Mouse (Mus musculus) layer of hippocampus, postnatal 25 days (tissue): ENCODE data around the gene Rps6kb1. TPM values are rescaled to one million over a fixed set of nuclear protein-coding genes. Genes with fewer than 3 reads are reported as not detected.
"Not testable (repeated sequence)": the region's sequence is repeated elsewhere in the genome, so short reads cannot be mapped to it uniquely, and the experiment has no call there.

ENCODE experiments used
- DNase-seq, 2 experiments: peaks; one replicate each; pipeline ENCODE4 v3.0.0; 2022; ENCODE audit warnings: mixed read lengths in 2 of 2, low spot score in 1 of 2; ENCODE audit errors: extremely low spot score in 1 of 2
- total RNA-seq, 2 experiments: library from RNA; stranded (reverse); gene quantifications; 2 replicates each; pipeline ENCODE4 v1.2.3; 2021

Gene Rps6kb1
- total RNA-seq, 2 experiments from 2014 or later, result 34.5 to 41.6 TPM

DNA sequence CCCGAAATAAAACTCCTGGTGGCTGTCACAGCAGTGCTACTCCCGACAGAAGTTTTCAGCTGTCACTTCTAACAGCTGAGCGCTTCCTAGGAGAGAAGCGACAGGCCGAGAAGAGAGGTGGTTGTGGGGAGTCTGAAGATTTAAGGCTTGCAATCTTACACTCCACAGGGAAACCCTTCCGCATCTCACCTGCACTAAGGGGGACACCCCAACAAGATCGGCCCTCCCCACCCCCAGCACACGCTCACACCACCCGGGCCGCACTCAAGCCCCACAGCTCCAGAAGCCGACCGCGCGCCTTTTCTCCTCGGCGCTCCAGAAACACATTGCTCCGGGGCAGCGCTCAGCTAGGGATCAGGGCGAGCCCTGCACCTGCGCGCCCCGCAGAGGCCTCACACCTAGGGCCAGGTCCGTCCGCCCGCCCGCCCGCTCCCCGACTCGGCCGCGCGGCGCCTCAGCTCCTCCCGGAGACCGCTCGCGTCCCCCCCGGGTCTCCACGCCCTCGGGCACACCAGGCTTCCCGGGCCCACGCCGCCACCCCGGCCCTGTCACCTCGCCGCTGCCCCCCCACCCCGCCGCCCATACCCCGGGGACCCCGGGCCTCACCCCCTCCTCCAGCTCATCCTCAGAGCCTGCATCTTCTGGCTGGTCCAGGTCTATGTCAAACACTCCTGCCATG is 506 bp downstream of the Rps6kb1 start:
- DNase-seq, result peak in 1 of 2 experiments; percentile 11

DNA sequence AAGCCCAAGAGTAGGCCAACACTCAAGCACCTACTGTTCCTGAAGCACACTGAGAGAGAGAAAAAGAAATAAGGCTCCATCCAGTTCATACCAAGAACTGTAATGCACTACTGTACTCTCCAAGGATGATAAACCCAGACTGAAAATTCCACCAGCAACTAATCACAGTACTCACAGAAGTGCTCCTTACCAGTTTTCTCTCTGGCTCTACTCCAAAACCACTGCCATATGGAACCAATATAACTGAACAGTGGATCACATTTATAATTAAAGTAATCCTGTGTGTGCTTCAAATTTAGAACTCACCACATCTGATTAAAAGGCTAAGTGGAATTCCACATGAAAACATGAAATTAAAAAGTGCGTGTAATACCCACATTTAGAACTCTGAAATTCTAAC is 1.8 kb downstream of the Rps6kb1 start:
- no peak for DNase-seq

DNA sequence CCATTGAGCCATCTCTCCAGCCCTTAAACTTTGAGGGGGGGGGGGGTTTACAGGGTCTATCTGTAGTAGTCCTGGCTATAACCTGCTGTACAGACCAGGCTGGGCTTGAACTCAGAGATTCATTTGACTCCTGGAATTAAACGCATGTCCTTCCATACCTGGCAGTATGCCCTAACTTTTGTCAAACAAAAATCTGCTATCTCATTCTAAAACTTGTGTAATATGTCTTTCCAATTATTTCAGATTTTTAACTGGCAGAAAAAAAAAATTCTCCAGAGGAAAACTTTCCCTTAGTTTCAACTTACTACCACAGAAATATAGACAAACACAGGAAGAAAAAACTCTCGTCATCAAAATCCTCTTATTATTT is 4.1 kb downstream of the Rps6kb1 start:
- DNase-seq, result no peak

DNA sequence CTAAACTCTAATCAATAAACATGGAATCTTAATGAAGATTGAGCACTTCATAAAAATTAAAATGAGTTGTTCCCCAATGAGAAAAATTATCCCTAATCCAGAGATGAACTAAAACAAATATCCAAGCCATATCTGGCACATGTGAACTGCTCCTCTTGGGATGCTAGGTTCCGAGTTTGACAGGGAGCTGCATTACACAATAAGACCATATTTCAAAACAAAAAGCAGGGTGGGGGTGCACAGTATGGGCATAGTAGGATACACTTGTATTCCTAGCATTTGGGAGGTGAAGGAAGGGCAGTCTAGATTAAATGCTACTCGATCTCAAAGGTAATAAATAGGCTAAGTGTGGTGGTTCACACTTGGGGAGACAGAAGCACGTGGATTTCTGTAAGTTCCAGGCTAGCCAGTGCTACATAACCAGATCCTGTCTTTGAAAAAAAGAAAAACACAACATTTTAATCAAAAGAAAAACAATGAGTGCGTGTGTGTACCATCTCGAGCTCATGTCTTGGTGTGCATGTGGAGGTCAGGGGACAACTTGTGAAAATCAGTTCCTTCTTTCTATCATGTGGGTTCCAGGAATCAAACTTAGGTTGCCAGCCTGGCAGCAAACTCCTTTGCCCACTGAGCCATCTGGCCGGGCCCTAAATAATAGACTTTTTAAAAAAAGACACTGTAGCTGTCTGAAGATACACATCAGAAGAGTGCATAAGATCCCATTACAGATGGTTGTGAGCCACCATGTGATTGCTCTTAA is 4.7 kb downstream of the Rps6kb1 start:
- no peak for DNase-seq

DNA sequence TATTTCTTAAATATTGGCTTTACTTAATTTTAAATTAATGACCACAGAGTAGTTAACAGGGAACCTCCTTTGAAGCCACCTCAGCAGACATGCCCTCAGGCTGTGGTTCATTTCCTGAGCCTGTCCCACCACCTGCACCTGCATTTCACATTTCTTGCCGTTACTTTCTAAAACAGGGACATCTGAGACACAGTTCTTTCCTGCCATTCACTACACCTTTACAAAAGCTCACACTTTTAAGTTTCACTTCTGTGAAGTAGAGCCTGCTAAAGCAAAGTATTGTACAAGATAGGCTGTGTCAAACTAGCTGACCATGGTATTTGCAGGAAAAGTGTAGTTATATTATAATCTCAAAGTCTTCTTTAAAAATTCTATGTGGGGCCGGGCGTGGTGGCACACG is 5.8 kb downstream of the Rps6kb1 start:
- no peak for DNase-seq

DNA sequence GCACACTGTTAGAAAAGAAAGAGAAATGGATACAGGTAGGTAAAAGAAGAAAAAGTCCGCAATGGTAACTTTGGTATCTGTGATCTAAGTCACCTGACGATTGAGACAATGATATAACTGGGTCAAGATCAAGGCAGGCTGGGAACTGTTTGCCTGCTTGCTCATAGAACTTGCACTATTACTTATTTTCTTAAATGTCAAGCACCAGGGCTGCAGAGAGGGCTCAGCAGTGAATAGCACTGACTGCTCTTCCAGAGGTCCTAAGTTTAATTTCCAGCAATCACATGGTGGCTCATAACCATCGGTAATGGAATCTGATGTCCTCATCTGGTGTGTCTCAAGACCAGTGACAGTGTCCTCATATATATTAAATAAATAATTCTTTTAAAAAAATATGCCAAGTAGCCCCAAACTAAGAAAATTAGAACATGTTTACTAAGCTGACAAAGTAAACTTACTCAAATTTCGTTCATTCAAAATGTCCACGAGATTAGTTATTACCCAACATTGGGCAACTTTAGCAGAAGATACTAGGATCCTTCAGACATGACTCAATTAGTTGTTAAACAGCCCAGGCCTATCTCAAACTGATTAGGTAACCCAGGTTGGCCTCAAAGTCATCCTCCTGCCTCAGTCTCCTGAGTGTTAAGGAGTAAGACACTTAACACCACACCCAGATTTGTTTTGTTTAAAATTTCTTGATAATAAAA is 10.2 kb downstream of the Rps6kb1 start:
- no peak for DNase-seq

DNA sequence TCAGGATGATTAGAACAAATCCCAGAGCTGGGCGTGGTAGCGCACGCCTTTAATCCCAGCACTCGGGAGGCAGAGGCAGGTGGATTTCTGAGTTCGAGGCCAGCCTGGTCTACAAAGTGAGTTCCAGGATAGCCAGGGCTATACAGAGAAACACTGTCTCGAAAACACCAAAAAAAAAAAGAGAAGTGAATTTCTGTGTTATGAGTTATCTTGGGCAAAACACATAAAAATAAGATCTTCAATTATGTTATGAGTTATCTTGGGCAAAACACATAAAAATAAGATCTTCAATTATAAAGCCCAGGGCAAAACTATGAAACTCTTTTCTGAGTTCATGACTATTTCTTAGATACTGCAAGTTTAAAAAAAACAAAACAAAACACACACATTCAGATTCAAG is 11.3 kb downstream of the Rps6kb1 start:
- not testable (repeated sequence) for DNase-seq

DNA sequence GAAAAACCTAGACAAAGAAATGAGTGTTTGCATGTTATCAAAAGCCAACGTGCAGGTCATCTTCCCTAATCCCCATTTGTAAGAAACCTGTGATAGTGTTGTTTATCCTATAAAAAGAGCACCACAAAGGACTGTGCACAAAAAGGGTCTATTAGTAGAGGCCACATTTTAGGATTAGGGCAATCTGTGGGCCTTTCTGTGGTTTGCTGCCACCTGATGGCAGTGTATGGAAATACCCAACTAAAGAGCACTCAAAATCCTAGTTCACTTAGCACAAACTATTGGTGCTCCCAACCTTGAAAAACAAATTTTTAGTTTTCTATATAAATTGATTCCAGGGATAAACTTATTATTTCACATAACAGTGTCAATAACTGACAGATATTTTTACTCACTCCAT is 11.8 kb downstream of the Rps6kb1 start:
- DNase-seq, result peak in 1 of 2 experiments; percentile 21

DNA sequence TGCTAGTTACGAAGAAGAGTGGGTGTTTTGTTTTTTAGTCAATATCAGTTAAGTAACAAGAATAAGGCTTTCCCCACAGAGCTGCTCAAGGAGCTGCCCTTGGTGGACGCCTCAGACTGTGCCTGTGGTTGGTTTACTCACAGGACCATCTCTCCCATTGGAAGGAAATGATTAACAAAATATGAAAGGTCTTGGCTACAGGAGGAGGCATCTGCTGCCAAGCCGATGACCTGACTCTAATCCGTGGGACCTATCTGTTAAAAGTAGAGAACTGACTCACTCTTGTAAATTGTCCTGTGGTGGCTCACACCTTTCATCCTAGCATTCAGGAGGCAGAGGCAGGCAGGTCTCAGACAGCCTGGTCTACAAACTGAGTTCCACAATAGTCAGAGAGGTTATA is 17.1 kb downstream of the Rps6kb1 start:
- DNase-seq, result no peak

DNA sequence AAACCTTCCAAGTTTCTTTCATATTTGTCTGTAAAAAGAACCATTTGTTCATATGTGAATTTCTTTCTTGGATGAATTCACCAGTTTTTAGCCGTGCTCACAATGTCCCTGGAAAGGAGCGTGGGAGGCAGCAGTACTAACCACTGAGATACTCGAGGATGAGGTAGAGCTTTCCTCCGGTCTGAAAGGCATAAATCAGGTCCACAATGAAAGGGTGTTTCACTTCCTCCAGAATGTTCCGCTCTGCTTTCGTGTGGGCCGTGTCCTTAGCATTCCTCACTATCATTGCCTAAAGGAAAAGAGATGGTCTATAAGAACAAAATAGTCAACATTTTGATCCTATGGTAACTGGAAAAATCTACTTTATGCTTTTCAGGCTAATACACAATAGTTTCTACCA is 24.9 kb downstream of the Rps6kb1 start:
- no peak for DNase-seq

DNA sequence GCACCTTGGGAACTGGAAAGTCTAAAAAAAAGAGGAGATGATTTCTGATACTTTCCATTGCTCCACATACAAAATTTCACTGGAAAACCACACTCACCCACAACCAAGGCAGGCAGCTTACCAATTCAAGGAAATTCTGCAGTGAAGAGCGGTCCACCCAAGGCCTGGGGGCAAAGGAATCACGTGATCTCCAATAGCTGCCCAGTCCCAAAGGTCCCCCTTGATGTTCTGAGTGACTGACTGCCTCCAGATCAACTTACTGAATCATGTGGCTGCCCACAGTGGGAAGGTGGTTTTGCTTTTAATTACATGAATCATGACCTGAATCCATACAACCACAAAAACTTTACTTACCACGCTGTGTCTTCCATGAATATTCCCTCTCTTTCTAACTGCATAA is 27.4 kb downstream of the Rps6kb1 start:
- DNase-seq, result no peak

DNA sequence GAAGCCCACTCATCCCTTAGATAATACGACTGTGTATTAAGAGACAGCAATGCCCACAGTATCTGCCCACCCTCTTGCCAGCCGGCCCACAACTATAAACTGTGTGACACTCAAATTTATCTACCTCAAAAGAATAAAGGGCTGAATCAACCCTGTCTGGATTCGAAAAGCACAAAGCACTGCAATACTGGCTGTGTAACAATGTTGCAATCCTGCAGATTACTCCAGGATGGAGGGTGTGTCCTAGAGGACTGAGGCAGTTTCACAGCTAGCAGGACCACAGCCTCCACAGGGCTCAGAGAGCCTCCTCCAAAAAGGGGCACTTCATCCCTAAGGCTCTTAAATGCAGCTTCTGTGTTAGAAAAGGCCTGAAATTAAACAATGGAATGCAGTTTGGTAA is 28.0 kb downstream of the Rps6kb1 start:
- no peak for DNase-seq

DNA sequence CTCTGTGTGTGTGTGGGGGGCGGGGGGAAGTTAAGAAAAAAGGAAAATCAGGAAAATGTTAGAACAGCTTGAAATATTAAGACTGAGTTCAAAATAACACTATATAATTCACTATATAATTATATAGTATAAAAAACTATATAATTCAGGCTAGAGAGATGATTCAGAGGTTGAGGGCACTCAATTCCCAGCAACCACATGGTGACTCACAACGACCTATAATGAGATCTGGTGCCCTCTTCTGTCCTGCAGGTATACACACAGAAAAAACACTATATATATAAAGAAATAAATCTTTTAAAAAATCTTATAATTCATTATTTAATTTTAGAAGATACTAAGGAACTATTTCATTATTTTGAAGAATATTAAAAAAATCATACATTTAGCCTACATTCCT is 36.6 kb downstream of the Rps6kb1 start:
- no peak for DNase-seq

DNA sequence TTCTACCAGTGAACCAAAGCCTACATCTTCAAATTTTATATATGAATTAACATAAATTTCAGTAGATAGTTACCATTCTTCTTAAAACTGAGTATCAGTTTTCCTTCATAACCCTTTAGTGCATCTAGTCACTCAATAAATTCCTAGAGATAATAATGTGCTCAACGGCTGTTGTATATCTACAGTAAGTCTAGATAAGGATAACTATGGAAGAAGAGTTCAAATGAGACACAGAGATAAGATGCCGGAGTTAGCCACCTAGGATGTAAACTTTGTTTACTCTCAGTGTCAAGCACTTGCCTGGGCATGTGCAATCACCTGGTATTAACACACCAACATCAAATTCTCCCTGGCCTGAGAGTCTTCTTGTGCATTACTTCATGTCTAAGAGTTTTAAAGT is 37.3 kb downstream of the Rps6kb1 start:
- DNase-seq, result no peak

DNA sequence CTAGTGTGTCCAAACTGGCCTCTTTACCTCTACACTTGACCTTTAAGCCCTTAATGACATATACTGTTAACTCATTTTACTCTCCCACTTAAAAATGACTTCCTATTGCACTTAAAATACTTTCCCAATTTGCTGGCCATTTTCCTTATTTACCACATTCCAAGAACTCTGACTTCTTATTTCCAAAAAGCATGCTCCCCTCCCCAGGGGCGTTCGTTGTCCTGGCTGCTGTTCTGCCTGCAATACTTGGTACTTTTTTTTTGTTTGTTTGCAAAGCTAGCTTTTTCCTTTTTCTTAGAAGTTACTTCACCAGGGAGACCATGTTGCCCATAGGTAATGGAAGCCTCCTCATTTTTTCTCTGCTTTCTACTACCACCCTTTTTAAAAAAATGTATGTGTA is 41.5 kb downstream of the Rps6kb1 start:
- no peak for DNase-seq

DNA sequence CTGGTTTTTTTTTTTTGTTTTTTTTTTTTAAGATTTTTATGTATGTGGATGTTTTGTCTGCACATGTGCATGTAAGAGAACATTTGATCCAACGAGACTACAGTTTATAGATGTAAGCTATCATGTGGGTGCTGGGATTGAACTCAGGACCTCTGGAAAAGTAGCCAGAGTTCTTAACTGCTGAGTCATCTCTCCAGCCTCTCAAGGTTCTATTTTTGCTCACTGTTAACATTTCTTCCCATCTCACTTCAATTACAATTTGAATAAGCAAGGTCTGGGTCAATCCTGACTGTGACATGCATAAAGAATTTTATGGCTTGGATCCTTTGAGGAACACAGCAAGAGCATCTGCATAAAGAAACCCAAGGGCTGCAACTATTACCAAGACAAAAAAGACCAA is 43.8 kb downstream of the Rps6kb1 start:
- DNase-seq, result no peak

DNA sequence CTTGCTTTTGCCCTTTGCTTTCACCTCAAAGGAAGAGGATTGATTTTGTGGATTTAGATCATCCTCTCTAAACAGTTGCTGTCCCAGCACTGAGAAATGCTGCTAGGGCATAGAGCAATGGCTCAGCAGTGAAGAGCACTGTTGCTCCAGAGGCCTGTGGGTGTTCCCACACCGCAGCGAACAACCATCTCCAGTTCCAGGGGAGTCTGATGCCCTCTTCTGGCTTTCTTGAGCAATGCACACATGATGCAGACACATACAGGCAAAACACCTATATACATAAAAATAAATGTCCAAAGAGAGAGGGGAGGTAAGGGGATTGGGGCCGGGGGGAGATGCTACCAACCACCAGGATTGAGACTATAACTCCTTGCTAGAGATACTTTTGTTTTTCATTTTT is 46.7 kb downstream of the Rps6kb1 start:
- DNase-seq, result no peak

DNA sequence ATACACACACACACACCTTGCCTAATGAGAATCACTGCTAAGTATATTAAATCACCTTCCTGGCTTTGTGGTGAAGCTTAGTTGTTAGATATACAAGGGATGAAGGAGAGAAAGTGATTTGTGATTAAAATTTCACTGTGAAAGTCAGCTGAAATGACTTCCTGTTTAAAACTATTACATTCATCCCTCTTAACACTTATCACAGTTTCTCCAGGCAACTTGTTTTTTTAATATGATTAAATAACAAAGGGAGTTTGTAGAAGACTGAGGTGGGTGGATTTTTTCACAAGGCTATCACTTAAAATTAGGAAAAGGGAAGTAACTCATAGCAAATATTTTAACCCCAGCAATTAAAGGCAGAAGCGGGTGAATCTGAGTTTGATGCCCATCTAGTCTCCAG is 47.2 kb downstream of the Rps6kb1 start:
- no peak for DNase-seq

DNA sequence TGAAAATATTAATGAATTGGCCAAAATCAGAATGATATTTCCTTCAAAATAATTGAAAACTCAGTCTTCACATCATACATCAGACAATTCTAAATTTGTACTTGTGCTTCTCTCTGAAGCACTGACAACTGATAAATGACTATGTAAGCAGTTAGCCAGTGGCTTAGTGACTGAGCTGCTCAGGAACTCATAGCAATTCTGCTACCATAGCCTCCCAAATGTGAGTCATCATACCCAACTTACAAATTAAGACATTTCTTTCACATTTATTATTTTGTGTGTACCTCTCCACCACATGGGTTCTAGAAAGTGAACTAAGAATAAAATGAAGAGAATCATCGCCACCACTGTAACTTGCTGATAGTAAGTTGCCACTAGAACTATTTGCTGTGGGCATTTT is 53.8 kb downstream of the Rps6kb1 start:
- no peak for DNase-seq

DNA sequence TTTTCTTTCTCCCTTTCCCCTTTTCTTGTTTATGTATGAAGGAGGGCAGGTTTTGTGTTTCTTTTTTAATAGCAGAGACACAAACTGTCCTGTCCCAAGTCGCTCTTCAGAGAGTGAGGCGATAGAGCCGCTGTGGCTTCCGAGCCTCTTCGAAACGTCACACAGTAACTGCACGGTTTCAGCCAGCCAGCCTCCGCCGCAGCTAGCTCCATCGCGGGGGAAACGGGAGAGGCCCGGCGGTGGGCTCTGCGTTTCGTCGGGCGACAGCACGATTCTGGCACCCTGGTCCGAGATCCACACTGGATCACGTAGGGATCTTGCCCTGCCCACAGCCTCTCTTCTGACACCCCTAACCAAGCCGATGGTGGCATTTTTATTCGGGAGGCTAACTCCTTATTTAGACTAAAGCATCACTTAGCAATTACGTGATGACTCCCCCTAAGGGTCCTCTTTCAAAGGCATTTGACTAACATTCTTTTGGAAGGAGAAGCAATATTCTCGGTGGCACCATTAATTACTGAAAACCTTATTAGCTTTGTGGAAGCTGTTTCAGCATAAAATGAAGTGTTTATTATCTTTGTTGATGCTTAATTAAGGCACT is 59.6 kb downstream of the Rps6kb1 start:
- peak; percentile 39 to 47 for DNase-seq
